Mouse (Mus musculus) testis, adult 2 months (tissue): ENCODE measurements at regions not wholly inside any gene's neighbourhood (a gene's known extent, or its start where the extent isn't known, plus 50 kb on each side); places are given as distances from the start of the nearest gene placed in this dataset.

Experiments used
- CTCF ChIP-seq: fragments of 200-500 bp; IDR thresholded peaks from 2 replicates; pipeline ENCODE4 v1.5.1; 2012; ENCODE audit warnings: low read depth, mild to moderate bottlenecking, inconsistent platforms, low read length, moderate library complexity; ENCODE audit not compliant: control insufficient read depth, insufficient read depth, insufficient replicate concordance
- POLR2A ChIP-seq: fragments of 200-500 bp; IDR thresholded peaks from 2 replicates; pipeline ENCODE4 v1.6.1; 2012; ENCODE audit warnings: low read depth, mild to moderate bottlenecking, inconsistent platforms, low read length, moderate library complexity; ENCODE audit not compliant: control insufficient read depth

DNA sequence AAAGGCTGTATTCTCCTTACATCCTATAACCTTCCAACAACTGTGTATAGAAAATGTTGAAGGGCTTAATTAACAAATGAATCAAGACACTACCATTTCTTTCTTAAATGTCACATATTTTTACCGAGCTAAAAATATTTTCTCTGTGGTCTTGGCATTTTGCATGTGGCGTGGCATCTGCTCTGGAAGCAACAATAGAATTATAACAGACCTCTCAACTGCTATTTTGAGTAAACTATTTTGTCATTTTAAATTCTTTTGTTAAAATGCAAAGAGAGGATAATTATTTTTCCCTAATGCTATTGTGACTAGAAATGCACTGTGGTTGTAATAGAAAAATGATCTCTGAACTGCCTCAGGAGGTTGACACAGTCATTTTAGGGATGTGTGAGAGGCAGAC is 187.9 kb downstream of the Spry2 start:
- no peak for TF ChIP-seq POLR2A
- TF ChIP-seq CTCF, result no peak
